Mouse (Mus musculus): ENCODE results near the gene Shcbp1l. TPM values are rescaled to one million over a fixed set of nuclear protein-coding genes. Genes with fewer than 3 reads are reported as not detected.
A peak's percentile ranks its signal among the peaks of the same experiment; 100 is the strongest.

The Shcbp1l gene
- total RNA-seq, 2 experiments from 2014 or later = 4.8 to 6.3 TPM

- H3K4me3 ChIP-seq = no peak overlapping the region
- TF ChIP-seq CTCF (conservative IDR thresholded peaks at IDR 0.05) = no peak
- DNase-seq (ENCODE audit: low spot score in 2 of 2) = no peak
- no peak overlapping the region for H3K27ac ChIP-seq
Observed at GRCm38 (mm10) chr1:153496030-153496429, 71.1 kb downstream of the Shcbp1l start.

GRCm38 (mm10) chr1:153500030-153500429 lies 75.1 kb downstream of the Shcbp1l start:
- no peak for TF ChIP-seq CTCF (conservative IDR thresholded peaks at IDR 0.05)
- DNase-seq (ENCODE audit: low spot score in 2 of 2) = no peak
- no peak overlapping the region for H3K27ac ChIP-seq

GRCm38 (mm10) chr1:153501644-153502321 lies 76.8 kb downstream of the Shcbp1l start:
- no peak for DNase-seq (ENCODE audit: low spot score in 2 of 2)
- TF ChIP-seq CTCF (conservative IDR thresholded peaks at IDR 0.05) = peak; percentile 46
- H3K27ac ChIP-seq = peak overlapping the region; percentile 39; the same call in 1 of the 2 replicates
- H3K4me3 ChIP-seq = no peak overlapping the region

More at GRCm38 (mm10) chr1:153500030-153500429, 75.1 kb downstream of the Shcbp1l start:
- no peak overlapping the region for H3K4me3 ChIP-seq

Other genes with a start within 250 kb of the Shcbp1l start
- gene Lamc2, start 238.7 kb upstream of the Shcbp1l start, total RNA-seq (2021) = 1 to 10 TPM; 1.6 to 3.2 TPM
- gene Lamc1, start 92.4 kb upstream of the Shcbp1l start, total RNA-seq (2021) = 10 to 100 TPM; 27.0 to 27.2 TPM
- gene Dhx9, start 62.5 kb downstream of the Shcbp1l start, total RNA-seq (2021) = 100 to 1,000 TPM; 118 to 120 TPM
- 1 to 10 TPM; 4.2 to 4.9 TPM for gene Npl, start 124.9 kb downstream of the Shcbp1l start, total RNA-seq (2021)
- gene Rgs8, start 227.9 kb downstream of the Shcbp1l start, total RNA-seq (2021) = 10 to 100 TPM; 74.0 to 75.2 TPM